Mouse (Mus musculus) erythroblast, embryonic 14.5 days (primary cell): ENCODE data around the gene Armc2.

Experiments
- GATA1 ChIP-seq: IDR thresholded peaks from 2 replicates; pipeline ENCODE4 v1.6.1; 2012; ENCODE audit warnings: low read length, inconsistent platforms, mixed read lengths
- TAL1 ChIP-seq: IDR thresholded peaks from 3 replicates; pipeline ENCODE4 v1.6.1; 2012; ENCODE audit warnings: low read length, inconsistent platforms, mixed read lengths

GRCm38 (mm10) chr10:41932943-41933342, 85.3 kb downstream of the Armc2 start:
- TF ChIP-seq GATA1 (no peak), TAL1 (no peak)
